Comparison of ENCODE assay signal across 9 mouse cellular contexts in the genomic region with DNA sequence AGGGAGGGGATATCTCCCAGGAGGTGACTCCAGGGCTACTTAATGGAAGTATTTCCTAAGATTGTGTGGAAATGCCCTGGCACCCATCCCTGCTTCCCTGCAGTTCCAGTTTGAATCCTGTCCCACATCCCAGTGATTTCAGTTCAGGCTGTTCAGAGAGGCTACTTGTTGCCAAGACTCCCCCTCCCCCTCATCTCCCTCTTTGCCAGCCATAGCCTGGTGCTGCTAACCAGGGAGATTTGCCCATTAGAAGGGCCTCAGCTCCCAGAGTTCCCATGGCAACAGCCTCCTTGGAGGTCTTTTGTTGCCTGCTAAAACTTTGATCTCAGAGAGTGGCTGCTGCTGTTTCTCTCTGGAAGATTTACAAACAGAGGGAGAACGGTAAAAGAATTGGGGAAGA. TPM values are rescaled to one million over a fixed set of nuclear protein-coding genes. Genes with fewer than 3 reads are reported as not detected.
DNase-seq lines count a peak whose midpoint lies in the region; ATAC-seq lines count a peak whose summit lies in the region.
"Had no signal": no experiment of that assay in that cellular context is flagged by ENCODE, and none has a peak within 500 bp of the region (broad histone marks: within the 10 kb centered on the region; RNA-seq: fewer than 3 reads in every experiment).

No protein-coding gene starts in this region.

- peak; percentile 74 for DNase-seq in right cerebral cortex, adult 18-20 months
- DNase-seq in right cerebral cortex, postnatal 25 days: no peak
- DNase-seq in embryonic facial prominence, embryonic 11.5 days (ENCODE audit: low spot score): peak; percentile 77
- peak; percentile 97 for DNase-seq in midbrain, embryonic 11.5 days (ENCODE audit: low spot score, missing footprints)
- no peak for DNase-seq in kidney, adult 8-10 months

- H3K4me2 ChIP-seq in embryonic facial prominence, embryonic 11.5 days (ENCODE audit: low read depth, low read length): no peak overlapping the region
- peak overlapping the region; percentile 40 for H3K4me2 ChIP-seq in hindbrain, embryonic 16.5 days (ENCODE audit: low read length)
- H3K4me2 ChIP-seq in midbrain, embryonic 11.5 days: peak overlapping the region; percentile 37

- 0% methylated on average over 1 of the region's 1 CpGs for WGBS in embryonic facial prominence, embryonic 11.5 days
- WGBS in hindbrain, embryonic 16.5 days: 4% methylated on average over 1 of the region's 1 CpGs
- 0% methylated on average over 1 of the region's 1 CpGs for WGBS in midbrain, embryonic 11.5 days

- no peak overlapping the region; the same call in 1 of the 2 replicates for H3K9ac ChIP-seq in embryonic facial prominence, embryonic 11.5 days (replicated peaks; ENCODE audit: low read length)
- H3K9ac ChIP-seq in hindbrain, embryonic 16.5 days (ENCODE audit: low read depth, low read length): no peak overlapping the region
- peak overlapping the region; percentile 56; the same call in 1 of the 2 replicates for H3K9ac ChIP-seq in midbrain, embryonic 11.5 days (ENCODE audit: low read length)

- H3K9me3 ChIP-seq in embryonic facial prominence, embryonic 11.5 days (replicated peaks; ENCODE audit: control insufficient read depth, low read length): no peaks in the 10 kb centered on the region
- no peaks in the 10 kb centered on the region for H3K9me3 ChIP-seq in hindbrain, embryonic 16.5 days (ENCODE audit: control insufficient read depth, low read length)
- no peaks in the 10 kb centered on the region for H3K9me3 ChIP-seq in midbrain, embryonic 11.5 days (ENCODE audit: control insufficient read depth, low read length)

- no peaks in the 10 kb centered on the region; the same call in 1 of the 2 replicates for H3K4me1 ChIP-seq in embryonic facial prominence, embryonic 11.5 days (ENCODE audit: control insufficient read depth, insufficient read depth, low read length)
- peaks cover 53% of the 10 kb centered on the region for H3K4me1 ChIP-seq in hindbrain, embryonic 16.5 days (ENCODE audit: control insufficient read depth, insufficient read depth, low read depth, low read length)
- peaks cover 80% of the 10 kb centered on the region for H3K4me1 ChIP-seq in midbrain, embryonic 11.5 days (ENCODE audit: control insufficient read depth, insufficient read depth, low read length)

- H3K27me3 ChIP-seq in embryonic facial prominence, embryonic 11.5 days (ENCODE audit: control insufficient read depth, insufficient read depth, low read length): no peaks in the 10 kb centered on the region
- H3K27me3 ChIP-seq in hindbrain, embryonic 16.5 days (replicated peaks; ENCODE audit: control insufficient read depth, insufficient read depth, low read length): no peaks in the 10 kb centered on the region
- H3K27me3 ChIP-seq in midbrain, embryonic 11.5 days (ENCODE audit: control insufficient read depth, insufficient read depth, low read length): no peaks in the 10 kb centered on the region

- H3K4me3 ChIP-seq in embryonic facial prominence, embryonic 11.5 days (ENCODE audit: low read depth, low read length): no peak overlapping the region
- H3K4me3 ChIP-seq in hindbrain, embryonic 16.5 days (ENCODE audit: low read length): no peak overlapping the region
- H3K4me3 ChIP-seq in midbrain, embryonic 11.5 days (ENCODE audit: low read depth, low read length): no peak overlapping the region
- H3K4me3 ChIP-seq: myocyte had no signal

- 0 out of 2 replicates have a peak overlapping the region, but pooled peaks have one; percentile 47 for H3K27ac ChIP-seq in embryonic facial prominence, embryonic 11.5 days (replicated peaks; ENCODE audit: low read depth, low read length)
- peak overlapping the region; percentile 66 for H3K27ac ChIP-seq in hindbrain, embryonic 16.5 days (ENCODE audit: low read depth, low read length)
- peak overlapping the region; percentile 97 for H3K27ac ChIP-seq in midbrain, embryonic 11.5 days (ENCODE audit: low read depth, low read length)

- no peaks in the 10 kb centered on the region for H3K36me3 ChIP-seq in embryonic facial prominence, embryonic 11.5 days (replicated peaks; ENCODE audit: control insufficient read depth, insufficient read depth, low read depth, low read length)
- no peaks in the 10 kb centered on the region for H3K36me3 ChIP-seq in hindbrain, embryonic 16.5 days (ENCODE audit: control insufficient read depth, insufficient read depth, low read length)
- H3K36me3 ChIP-seq in midbrain, embryonic 11.5 days (ENCODE audit: control insufficient read depth, insufficient read depth, low read length): no peaks in the 10 kb centered on the region

- ATAC-seq in embryonic facial prominence, embryonic 11.5 days (replicated peaks; ENCODE audit: insufficient number of reproducible peaks, low FRiP score, low TSS enrichment, low read depth): peak; percentile 58; the same call in 1 of the 2 replicates
- ATAC-seq in hindbrain, embryonic 16.5 days: peak; percentile 82
- peak; percentile 66 for ATAC-seq in midbrain, embryonic 11.5 days (ENCODE audit: low FRiP score)
- no peak for ATAC-seq in inflammation-experienced regulatory T-cells, adult 6 months

RNA-seq across cellular contexts. Expression of a gene that starts 26.6 kb away (rescaled TPM):
- 1.5 and 1.6 TPM in 2 replicates for polyA plus RNA-seq in embryonic facial prominence, embryonic 11.5 days (2014; fragmentation: Nextera tagmentation; extraction: Ambion mirVana)
- polyA plus RNA-seq in hindbrain, embryonic 16.5 days (2015; fragmentation: Nextera tagmentation; extraction: Ambion mirVana): 3.3 TPM in 2 replicates
- 12.2 and 12.8 TPM in 2 replicates for polyA plus RNA-seq in midbrain, embryonic 11.5 days (2014; fragmentation: Nextera tagmentation; extraction: Ambion mirVana)
- not detected for polyA plus RNA-seq in inflammation-experienced regulatory T-cells, adult 6 months (2017; shearing (Covaris generic))

RNA-seq across cellular contexts. Expression of a gene that starts 42.0 kb away (rescaled TPM):
- not detected in 2 replicates for polyA plus RNA-seq in embryonic facial prominence, embryonic 11.5 days (2014; fragmentation: Nextera tagmentation; extraction: Ambion mirVana)
- polyA plus RNA-seq in hindbrain, embryonic 16.5 days (2015; fragmentation: Nextera tagmentation; extraction: Ambion mirVana): 0.17 and 0.29 TPM in 2 replicates
- 0.08 TPM in 1 of 2 replicates, not detected in the other for polyA plus RNA-seq in midbrain, embryonic 11.5 days (2014; fragmentation: Nextera tagmentation; extraction: Ambion mirVana)
- not detected for polyA plus RNA-seq in inflammation-experienced regulatory T-cells, adult 6 months (2017; shearing (Covaris generic))
- polyA plus RNA-seq: heart, postnatal 0 days; myocyte had no signal

Comparison
In these comparisons a context has a peak if more than half of its experiments do, and no peak if none do; other contexts are left out.
1. DNase-seq: peak in right cerebral cortex, adult 18-20 months (single experiment), embryonic facial prominence, embryonic 11.5 days (single experiment) and midbrain, embryonic 11.5 days (single experiment); none in right cerebral cortex, postnatal 25 days (single experiment) and kidney, adult 8-10 months (0 of 2).
2. H3K27ac ChIP-seq: peak in every context shown above with its lines; median percentile 97 in midbrain, embryonic 11.5 days; 66 in hindbrain, embryonic 16.5 days; 47 in embryonic facial prominence, embryonic 11.5 days.